Mouse (Mus musculus): ENCODE data around the gene Tmed10.

DNA sequence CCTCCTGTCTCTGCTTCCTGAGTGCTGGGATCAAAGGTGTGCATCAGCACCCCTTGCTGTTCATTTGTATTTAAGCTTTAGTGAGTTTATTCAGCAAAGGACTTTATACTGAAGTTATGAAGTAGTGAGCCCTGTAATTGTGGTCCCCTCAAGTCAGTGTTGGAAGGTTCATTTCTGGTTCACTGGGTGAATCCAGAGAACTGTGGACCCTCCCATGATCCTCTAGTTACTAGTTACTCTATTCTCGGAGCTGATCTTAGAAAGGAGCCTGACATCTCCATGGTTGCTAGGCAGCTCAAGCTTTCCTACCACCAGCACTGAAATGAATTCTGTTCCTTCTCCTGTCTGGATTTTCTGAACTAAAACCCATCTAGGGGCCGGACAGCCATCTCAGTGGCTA is 79.1 kb downstream of the Tmed10 start:
- TF ChIP-seq CTCF (conservative IDR thresholded peaks at IDR 0.05; ENCODE audit: low read length) (no peak), NANOG (IDR thresholded peaks at IDR 0.05; ENCODE audit: borderline replicate concordance, low read length) (no peak)

Measured in E14TG2a.4 (cell line).